Mouse (Mus musculus): ENCODE results near the gene Ndrg3. TPM values are rescaled to one million over a fixed set of nuclear protein-coding genes. Genes with fewer than 3 reads are reported as not detected.

Gene Ndrg3
- polyA plus RNA-seq, 1 experiment = 29.1 TPM

DNA sequence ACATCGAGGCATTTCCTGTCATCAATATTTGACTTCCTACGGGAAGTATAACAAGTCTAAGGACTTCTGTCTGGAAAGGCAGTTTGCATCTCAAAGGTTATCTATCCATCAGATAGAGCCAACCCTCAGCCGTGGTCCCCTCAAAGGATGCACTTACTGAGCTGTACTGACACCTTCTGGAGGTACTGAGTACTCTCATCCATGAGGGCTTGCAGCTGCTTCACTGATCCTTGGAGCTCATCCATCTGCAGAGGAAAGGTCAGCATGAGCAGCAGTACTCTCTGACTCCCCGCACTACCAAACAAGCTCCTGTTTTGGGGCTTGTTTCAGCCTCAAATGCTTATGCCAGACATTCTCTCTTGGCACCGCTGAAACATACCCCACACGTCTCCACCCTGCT is 4.7 kb upstream of the Ndrg3 start:
- TF ChIP-seq CEBPB (IDR thresholded peaks at IDR 0.05; ENCODE audit: low read depth) (no peak), CTCF (IDR thresholded peaks at IDR 0.05; ENCODE audit: control insufficient read depth, insufficient read depth, insufficient read length) (peak; percentile 53)
- Histone ChIP-seq H3K36me3 (ENCODE audit: control insufficient read depth, insufficient read depth) (peaks cover 63% of the 10 kb centered on the region), H3ac (ENCODE audit: control insufficient read depth, insufficient read length, low read depth) (no peak overlapping the region), H3K4me3 (ENCODE audit: insufficient read depth, poor library complexity, severe bottlenecking) (no peak overlapping the region), H3K79me3 (ENCODE audit: low read depth) (no peaks in the 10 kb centered on the region), H3K79me2 (ENCODE audit: control insufficient read depth, insufficient read depth) (no peaks in the 10 kb centered on the region), H3K27me3 (ENCODE audit: control insufficient read depth, insufficient read depth, insufficient read length) (no peaks in the 10 kb centered on the region)

DNA sequence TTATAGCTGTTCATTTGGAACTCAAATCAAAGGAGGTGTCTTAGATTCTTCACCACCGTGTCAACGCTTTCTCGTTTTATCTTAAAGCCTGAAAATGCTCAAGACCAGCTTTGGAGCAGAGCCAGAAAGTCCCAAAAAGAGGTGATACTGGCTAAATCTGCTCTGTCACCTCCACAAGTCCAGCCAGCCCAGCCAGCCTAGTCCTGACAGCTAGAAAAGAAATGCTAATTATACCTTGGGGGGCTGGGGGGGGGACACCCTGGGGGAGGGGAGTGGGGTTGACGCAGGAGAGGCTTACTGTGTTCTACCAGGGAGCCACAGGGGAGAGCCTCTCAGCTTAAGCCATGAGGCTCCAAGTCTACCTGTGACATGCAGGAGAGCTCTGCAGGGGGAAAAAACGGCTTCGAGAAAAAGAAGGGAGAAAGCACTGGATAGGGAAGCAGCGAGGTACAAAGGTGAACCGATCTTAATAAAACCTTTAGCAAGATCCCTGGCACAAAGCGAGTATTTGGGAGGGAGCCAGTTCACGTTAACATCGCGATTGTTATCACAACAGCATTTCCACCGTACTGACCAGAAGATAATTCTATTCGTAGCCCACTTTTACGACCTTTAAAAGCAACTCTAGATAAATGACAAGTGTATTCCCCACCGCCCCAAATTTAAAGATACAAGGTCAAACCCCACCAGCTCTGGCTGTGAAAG is 977 bp downstream of the Ndrg3 start:
- H3K36me3 ChIP-seq (ENCODE audit: control insufficient read depth, insufficient read depth) = peaks cover 14% of the 10 kb centered on the region
- H3K4me3 ChIP-seq (ENCODE audit: insufficient read depth, poor library complexity, severe bottlenecking) = peak overlapping the region; percentile 84
- no peaks in the 10 kb centered on the region for H3K79me3 ChIP-seq (ENCODE audit: low read depth)
- no peaks in the 10 kb centered on the region for H3K27me3 ChIP-seq (ENCODE audit: control insufficient read depth, insufficient read depth, insufficient read length)
- peak overlapping the region; percentile 96 for H3ac ChIP-seq (ENCODE audit: control insufficient read depth, insufficient read length, low read depth)
- peaks cover 21% of the 10 kb centered on the region for H3K79me2 ChIP-seq (ENCODE audit: control insufficient read depth, insufficient read depth)
- TF ChIP-seq MAX (IDR thresholded peaks at IDR 0.05) (no peak), CEBPB (IDR thresholded peaks at IDR 0.05; ENCODE audit: low read depth) (no peak), USF1 (IDR thresholded peaks at IDR 0.05; ENCODE audit: low read depth) (no peak), CTCF (IDR thresholded peaks at IDR 0.05; ENCODE audit: control insufficient read depth, insufficient read depth, insufficient read length) (no peak), MYOG (IDR thresholded peaks at IDR 0.05; ENCODE audit: control insufficient read depth, extremely low read depth, insufficient read length) (no peak), MYOD1 (IDR thresholded peaks at IDR 0.05; ENCODE audit: control insufficient read depth, insufficient read length, low read depth) (no peak), FOSL1 (IDR thresholded peaks at IDR 0.05; ENCODE audit: insufficient read depth, low read length, poor library complexity, severe bottlenecking) (no peak)

DNA sequence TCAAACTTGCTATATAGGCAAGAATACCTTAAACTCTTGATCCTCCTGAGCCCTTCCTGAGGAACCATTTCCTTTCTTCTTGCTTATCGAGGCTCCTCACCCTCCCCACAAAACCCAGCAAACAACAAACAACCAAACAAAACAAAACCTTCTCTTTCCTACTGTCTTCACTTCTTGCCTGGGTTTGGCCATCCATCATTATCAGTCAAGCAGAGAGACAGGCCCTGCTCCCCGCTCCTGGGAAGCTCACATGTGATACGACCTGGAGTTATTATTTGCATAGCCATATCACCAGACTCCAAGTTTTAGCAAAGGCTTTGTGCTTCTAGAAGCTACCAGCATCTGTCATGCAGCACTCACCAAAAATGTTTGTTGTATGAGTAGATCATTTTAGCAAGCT is 4.5 kb downstream of the Ndrg3 start:
- Histone ChIP-seq H3K4me3 (ENCODE audit: insufficient read depth, poor library complexity, severe bottlenecking) (no peak overlapping the region), H3ac (ENCODE audit: control insufficient read depth, insufficient read length, low read depth) (no peak overlapping the region), H3K36me3 (ENCODE audit: control insufficient read depth, insufficient read depth) (no peaks in the 10 kb centered on the region), H3K79me3 (ENCODE audit: low read depth) (no peaks in the 10 kb centered on the region), H3K79me2 (ENCODE audit: control insufficient read depth, insufficient read depth) (peaks cover 31% of the 10 kb centered on the region), H3K27me3 (ENCODE audit: control insufficient read depth, insufficient read depth, insufficient read length) (no peaks in the 10 kb centered on the region)
- TF ChIP-seq USF1 (IDR thresholded peaks at IDR 0.05; ENCODE audit: low read depth) (no peak), MYOG (IDR thresholded peaks at IDR 0.05; ENCODE audit: control insufficient read depth, extremely low read depth, insufficient read length) (no peak), MYOD1 (IDR thresholded peaks at IDR 0.05; ENCODE audit: control insufficient read depth, insufficient read length, low read depth) (no peak), MAX (IDR thresholded peaks at IDR 0.05) (no peak), FOSL1 (IDR thresholded peaks at IDR 0.05; ENCODE audit: insufficient read depth, low read length, poor library complexity, severe bottlenecking) (no peak), CEBPB (IDR thresholded peaks at IDR 0.05; ENCODE audit: low read depth) (no peak), CTCF (IDR thresholded peaks at IDR 0.05; ENCODE audit: control insufficient read depth, insufficient read depth, insufficient read length) (no peak)

DNA sequence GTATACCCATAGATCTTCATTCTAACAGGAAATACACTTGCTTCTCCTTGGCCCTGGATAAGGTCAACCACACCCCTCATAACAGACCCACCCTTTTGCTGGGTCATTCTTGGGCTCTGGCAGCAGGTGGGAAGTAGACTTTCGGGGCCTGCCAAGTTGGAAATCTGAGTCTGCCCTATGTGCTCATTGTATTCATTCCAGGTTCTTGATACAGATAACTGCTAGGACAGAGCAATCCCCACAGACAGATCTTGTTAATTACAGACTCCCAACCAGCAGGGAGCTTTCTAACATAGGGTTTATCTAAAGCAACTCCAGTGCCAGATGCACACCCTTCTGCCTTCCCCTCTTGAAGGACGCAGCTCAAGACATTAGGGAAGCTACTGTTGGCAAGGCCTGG is 9.0 kb downstream of the Ndrg3 start:
- H3K79me3 ChIP-seq (ENCODE audit: low read depth) = no peaks in the 10 kb centered on the region
- TF ChIP-seq FOSL1 (IDR thresholded peaks at IDR 0.05; ENCODE audit: insufficient read depth, low read length, poor library complexity, severe bottlenecking) (no peak), MYOG (IDR thresholded peaks at IDR 0.05; ENCODE audit: control insufficient read depth, extremely low read depth, insufficient read length) (no peak), MYOD1 (IDR thresholded peaks at IDR 0.05; ENCODE audit: control insufficient read depth, insufficient read length, low read depth) (no peak), MAX (IDR thresholded peaks at IDR 0.05) (no peak), USF1 (IDR thresholded peaks at IDR 0.05; ENCODE audit: low read depth) (no peak)

DNA sequence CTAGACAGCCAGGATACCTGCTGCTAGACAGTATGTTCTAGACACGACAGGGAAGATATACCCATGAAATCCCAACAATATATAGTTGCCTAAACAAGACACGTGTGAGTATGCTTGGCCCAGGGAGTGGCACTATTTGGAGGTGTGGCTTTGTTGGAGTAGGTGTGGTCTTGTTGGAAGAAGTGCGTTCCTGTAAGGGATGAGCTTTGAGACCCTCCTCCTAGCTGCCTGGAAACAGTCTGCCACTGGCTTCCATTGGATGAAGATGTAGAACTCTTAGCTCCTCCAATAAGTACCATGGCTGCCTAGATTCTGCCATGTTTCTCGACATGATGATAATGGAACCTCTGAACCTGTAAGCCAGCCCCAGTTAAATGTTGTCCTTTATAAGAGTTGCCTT is 10.6 kb downstream of the Ndrg3 start:
- Histone ChIP-seq H3K79me2 (ENCODE audit: control insufficient read depth, insufficient read depth) (peaks cover 10% of the 10 kb centered on the region), H3K27me3 (ENCODE audit: control insufficient read depth, insufficient read depth, insufficient read length) (no peaks in the 10 kb centered on the region), H3ac (ENCODE audit: control insufficient read depth, insufficient read length, low read depth) (no peak overlapping the region), H3K79me3 (ENCODE audit: low read depth) (no peaks in the 10 kb centered on the region), H3K36me3 (ENCODE audit: control insufficient read depth, insufficient read depth) (no peaks in the 10 kb centered on the region), H3K4me3 (ENCODE audit: insufficient read depth, poor library complexity, severe bottlenecking) (no peak overlapping the region)
- TF ChIP-seq CTCF (IDR thresholded peaks at IDR 0.05; ENCODE audit: control insufficient read depth, insufficient read depth, insufficient read length) = no peak
- no peak for TF ChIP-seq CEBPB (IDR thresholded peaks at IDR 0.05; ENCODE audit: low read depth)
- TF ChIP-seq MYOG (IDR thresholded peaks at IDR 0.05; ENCODE audit: control insufficient read depth, extremely low read depth, insufficient read length) = no peak
- TF ChIP-seq FOSL1 (IDR thresholded peaks at IDR 0.05; ENCODE audit: insufficient read depth, low read length, poor library complexity, severe bottlenecking) = no peak
- TF ChIP-seq USF1 (IDR thresholded peaks at IDR 0.05; ENCODE audit: low read depth) = no peak
- no peak for TF ChIP-seq MYOD1 (IDR thresholded peaks at IDR 0.05; ENCODE audit: control insufficient read depth, insufficient read length, low read depth)
- TF ChIP-seq MAX (IDR thresholded peaks at IDR 0.05) = no peak

More for the DNA sequence above, 9.0 kb downstream of the Ndrg3 start:
- Histone ChIP-seq H3K36me3 (ENCODE audit: control insufficient read depth, insufficient read depth) (no peaks in the 10 kb centered on the region), H3K79me2 (ENCODE audit: control insufficient read depth, insufficient read depth) (peaks cover 10% of the 10 kb centered on the region), H3K4me3 (ENCODE audit: insufficient read depth, poor library complexity, severe bottlenecking) (no peak overlapping the region), H3K27me3 (ENCODE audit: control insufficient read depth, insufficient read depth, insufficient read length) (no peaks in the 10 kb centered on the region), H3ac (ENCODE audit: control insufficient read depth, insufficient read length, low read depth) (no peak overlapping the region)

DNA sequence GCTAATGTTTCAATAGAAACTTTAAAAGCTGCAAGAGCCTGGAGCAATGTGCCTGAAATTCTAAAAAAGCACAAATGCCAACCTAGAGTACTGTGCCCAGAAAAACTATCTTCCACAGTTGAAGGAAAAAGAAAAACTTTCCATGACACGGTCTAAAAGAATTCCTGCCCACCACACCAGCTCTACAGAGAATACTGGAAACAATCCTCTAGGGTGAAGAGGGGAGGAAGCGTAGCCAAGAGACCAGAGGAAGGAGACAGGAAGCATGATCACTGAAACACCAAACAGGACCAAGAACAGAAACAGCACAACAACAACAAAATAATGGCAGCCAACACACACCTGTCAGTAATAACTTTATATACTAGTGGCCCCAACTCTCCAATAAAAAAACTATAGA is 11.8 kb downstream of the Ndrg3 start:
- no peak overlapping the region for H3K4me3 ChIP-seq (ENCODE audit: insufficient read depth, poor library complexity, severe bottlenecking)
- no peaks in the 10 kb centered on the region for H3K36me3 ChIP-seq (ENCODE audit: control insufficient read depth, insufficient read depth)
- H3K79me3 ChIP-seq (ENCODE audit: low read depth) = no peaks in the 10 kb centered on the region
- H3K79me2 ChIP-seq (ENCODE audit: control insufficient read depth, insufficient read depth) = peaks cover 10% of the 10 kb centered on the region
- H3K27me3 ChIP-seq (ENCODE audit: control insufficient read depth, insufficient read depth, insufficient read length) = no peaks in the 10 kb centered on the region
- no peak overlapping the region for H3ac ChIP-seq (ENCODE audit: control insufficient read depth, insufficient read length, low read depth)
- no peak for TF ChIP-seq MYOD1 (IDR thresholded peaks at IDR 0.05; ENCODE audit: control insufficient read depth, insufficient read length, low read depth)
- no peak for TF ChIP-seq MAX (IDR thresholded peaks at IDR 0.05)
- no peak for TF ChIP-seq CTCF (IDR thresholded peaks at IDR 0.05; ENCODE audit: control insufficient read depth, insufficient read depth, insufficient read length)
- no peak for TF ChIP-seq CEBPB (IDR thresholded peaks at IDR 0.05; ENCODE audit: low read depth)
- TF ChIP-seq MYOG (IDR thresholded peaks at IDR 0.05; ENCODE audit: control insufficient read depth, extremely low read depth, insufficient read length) = no peak
- TF ChIP-seq FOSL1 (IDR thresholded peaks at IDR 0.05; ENCODE audit: insufficient read depth, low read length, poor library complexity, severe bottlenecking) = no peak
- no peak for TF ChIP-seq USF1 (IDR thresholded peaks at IDR 0.05; ENCODE audit: low read depth)
